Mouse (Mus musculus): ENCODE data around the gene Twist2. TPM values are rescaled to one million over a fixed set of nuclear protein-coding genes. Genes with fewer than 3 reads are reported as not detected.
A peak's percentile ranks its signal among the peaks of the same experiment; 100 is the strongest.

Twist2 gene
- 2.6 and 3.0 TPM in 2 replicates for polyA plus RNA-seq (2016; fragmentation: Nextera tagmentation; extraction: Ambion mirVana)

- peak within 1 kb of the TSS; percentile 63 for H3K4me3 ChIP-seq
- no peaks in the 10 kb centered on the region for H3K9me3 ChIP-seq (replicated peaks)
- WGBS = 1% methylated on average over 71 of the region's 77 CpGs
- no peak within 1 kb of the TSS for H3K27ac ChIP-seq (ENCODE audit: poor library complexity, severe bottlenecking)
- 0 out of 2 replicates have a peak, but pooled peaks have one; percentile 53 for ATAC-seq (ENCODE audit: insufficient number of reproducible peaks, low FRiP score)
- H3K4me1 ChIP-seq (replicated peaks) = peaks cover 18% of the 10 kb centered on the region
- H3K36me3 ChIP-seq = no peaks in the 10 kb centered on the region
- peak within 1 kb of the TSS; percentile 98 for H3K4me2 ChIP-seq
- H3K27me3 ChIP-seq (replicated peaks) = peaks cover 72% of the 10 kb centered on the region
- H3K9ac ChIP-seq = peak within 1 kb of the TSS; percentile 55
These were observed at the start of gene Twist2 for GRCm38 (mm10) chr1:91800967-91801843. Gene Twist2 (plus strand): TSS chr1:91801461.

GRCm38 (mm10) chr1:91752931-91753330 lies 48.3 kb upstream of the Twist2 start:
- Histone ChIP-seq H3K27ac (ENCODE audit: poor library complexity, severe bottlenecking) (no peak overlapping the region), H3K27me3 (replicated peaks) (peaks cover 7% of the 10 kb centered on the region; the same call in 1 of the 2 replicates), H3K9ac (no peak overlapping the region), H3K4me1 (replicated peaks) (0 out of 2 replicates have a peak, but pooled peaks cover 2% of the 10 kb centered on the region), H3K4me2 (no peak overlapping the region), H3K4me3 (no peak overlapping the region), H3K9me3 (replicated peaks) (no peaks in the 10 kb centered on the region), H3K36me3 (no peaks in the 10 kb centered on the region)
- WGBS = 80% methylated on average over 9 of the region's 9 CpGs
- no peak for ATAC-seq (ENCODE audit: insufficient number of reproducible peaks, low FRiP score)

GRCm38 (mm10) chr1:91755102-91755501 lies 46.2 kb upstream of the Twist2 start:
- ATAC-seq (ENCODE audit: insufficient number of reproducible peaks, low FRiP score) = no peak
- Histone ChIP-seq H3K36me3 (no peaks in the 10 kb centered on the region), H3K9me3 (replicated peaks) (no peaks in the 10 kb centered on the region), H3K9ac (peak overlapping the region; percentile 41; the same call in 1 of the 2 replicates), H3K4me3 (peak overlapping the region; percentile 17; the same call in 1 of the 2 replicates), H3K27me3 (replicated peaks) (peaks cover 7% of the 10 kb centered on the region; the same call in 1 of the 2 replicates), H3K27ac (ENCODE audit: poor library complexity, severe bottlenecking) (no peak overlapping the region), H3K4me1 (replicated peaks) (0 out of 2 replicates have a peak, but pooled peaks cover 3% of the 10 kb centered on the region), H3K4me2 (peak overlapping the region; percentile 62)
- 2% methylated on average over 9 of the region's 9 CpGs for WGBS

GRCm38 (mm10) chr1:91757292-91757691 lies 44.0 kb upstream of the Twist2 start:
- H3K4me2 ChIP-seq = peak overlapping the region; percentile 45
- WGBS = 56% methylated on average over 16 of the region's 16 CpGs
- H3K27me3 ChIP-seq (replicated peaks) = peaks cover 7% of the 10 kb centered on the region; the same call in 1 of the 2 replicates
- H3K4me1 ChIP-seq (replicated peaks) = 0 out of 2 replicates have a peak, but pooled peaks cover 8% of the 10 kb centered on the region
- no peaks in the 10 kb centered on the region for H3K9me3 ChIP-seq (replicated peaks)
- no peak overlapping the region for H3K4me3 ChIP-seq
- ATAC-seq (ENCODE audit: insufficient number of reproducible peaks, low FRiP score) = no peak
- no peak overlapping the region for H3K9ac ChIP-seq
- H3K27ac ChIP-seq (ENCODE audit: poor library complexity, severe bottlenecking) = no peak overlapping the region
- no peaks in the 10 kb centered on the region for H3K36me3 ChIP-seq

GRCm38 (mm10) chr1:91758143-91758542 lies 43.1 kb upstream of the Twist2 start:
- Histone ChIP-seq H3K27me3 (replicated peaks) (peaks cover 7% of the 10 kb centered on the region; the same call in 1 of the 2 replicates), H3K27ac (ENCODE audit: poor library complexity, severe bottlenecking) (no peak overlapping the region), H3K4me1 (replicated peaks) (peaks cover 9% of the 10 kb centered on the region), H3K9ac (no peak overlapping the region), H3K36me3 (no peaks in the 10 kb centered on the region), H3K4me3 (no peak overlapping the region), H3K9me3 (replicated peaks) (no peaks in the 10 kb centered on the region), H3K4me2 (no peak overlapping the region)
- ATAC-seq (ENCODE audit: insufficient number of reproducible peaks, low FRiP score) = no peak
- WGBS = 41% methylated on average over 2 of the region's 2 CpGs

GRCm38 (mm10) chr1:91758600-91759515 lies 42.4 kb upstream of the Twist2 start:
- no peaks in the 10 kb centered on the region for H3K9me3 ChIP-seq (replicated peaks)
- H3K4me2 ChIP-seq = no peak overlapping the region
- H3K9ac ChIP-seq = no peak overlapping the region; the same call in 1 of the 2 replicates
- ATAC-seq (ENCODE audit: insufficient number of reproducible peaks, low FRiP score) = no peak
- WGBS = 62% methylated on average over 12 of the region's 12 CpGs
- H3K27ac ChIP-seq (ENCODE audit: poor library complexity, severe bottlenecking) = no peak overlapping the region
- H3K4me3 ChIP-seq = no peak overlapping the region
- peaks cover 13% of the 10 kb centered on the region for H3K4me1 ChIP-seq (replicated peaks)
- H3K27me3 ChIP-seq (replicated peaks) = peaks cover 7% of the 10 kb centered on the region; the same call in 1 of the 2 replicates
- no peaks in the 10 kb centered on the region for H3K36me3 ChIP-seq

GRCm38 (mm10) chr1:91760140-91760986 lies 40.9 kb upstream of the Twist2 start:
- H3K9me3 ChIP-seq (replicated peaks) = no peaks in the 10 kb centered on the region
- ATAC-seq (ENCODE audit: insufficient number of reproducible peaks, low FRiP score) = no peak
- H3K27ac ChIP-seq (ENCODE audit: poor library complexity, severe bottlenecking) = no peak overlapping the region
- 61% methylated on average over 14 of the region's 14 CpGs for WGBS
- H3K9ac ChIP-seq = no peak overlapping the region
- H3K27me3 ChIP-seq (replicated peaks) = peaks cover 7% of the 10 kb centered on the region; the same call in 1 of the 2 replicates
- no peaks in the 10 kb centered on the region for H3K36me3 ChIP-seq
- no peak overlapping the region for H3K4me3 ChIP-seq
- H3K4me1 ChIP-seq (replicated peaks) = peaks cover 13% of the 10 kb centered on the region
- no peak overlapping the region for H3K4me2 ChIP-seq

- H3K4me3 ChIP-seq = no peak overlapping the region
- H3K36me3 ChIP-seq = no peaks in the 10 kb centered on the region
- no peaks in the 10 kb centered on the region for H3K27me3 ChIP-seq (replicated peaks)
- H3K4me2 ChIP-seq = no peak overlapping the region
- no peaks in the 10 kb centered on the region for H3K9me3 ChIP-seq (replicated peaks)
- H3K9ac ChIP-seq = no peak overlapping the region
- H3K27ac ChIP-seq (ENCODE audit: poor library complexity, severe bottlenecking) = no peak overlapping the region
- WGBS = 62% methylated on average over 12 of the region's 12 CpGs
- H3K4me1 ChIP-seq (replicated peaks) = peaks cover 10% of the 10 kb centered on the region
- no peak for ATAC-seq (ENCODE audit: insufficient number of reproducible peaks, low FRiP score)
These were observed 38.7 kb upstream of the Twist2 start for GRCm38 (mm10) chr1:91762528-91763091.

- Histone ChIP-seq H3K4me3 (0 out of 2 replicates have a peak overlapping the region, but pooled peaks have one; percentile 20), H3K36me3 (no peaks in the 10 kb centered on the region), H3K4me1 (replicated peaks) (peaks cover 12% of the 10 kb centered on the region), H3K4me2 (peak overlapping the region; percentile 62), H3K27me3 (replicated peaks) (peaks cover 4% of the 10 kb centered on the region), H3K27ac (ENCODE audit: poor library complexity, severe bottlenecking) (no peak overlapping the region), H3K9ac (no peak overlapping the region), H3K9me3 (replicated peaks) (no peaks in the 10 kb centered on the region)
- WGBS = 15% methylated on average over 12 of the region's 12 CpGs
- no peak for ATAC-seq (ENCODE audit: insufficient number of reproducible peaks, low FRiP score)
These were observed 31.0 kb upstream of the Twist2 start for GRCm38 (mm10) chr1:91770221-91770624.

- no peak overlapping the region for H3K27ac ChIP-seq (ENCODE audit: poor library complexity, severe bottlenecking)
- WGBS = 6% methylated on average over 10 of the region's 10 CpGs
- no peak for ATAC-seq (ENCODE audit: insufficient number of reproducible peaks, low FRiP score)
These were observed 30.6 kb upstream of the Twist2 start for GRCm38 (mm10) chr1:91770676-91771075.

More at GRCm38 (mm10) chr1:91770676-91771075, 30.6 kb upstream of the Twist2 start:
- H3K9me3 ChIP-seq (replicated peaks) = no peaks in the 10 kb centered on the region
- peaks cover 4% of the 10 kb centered on the region for H3K27me3 ChIP-seq (replicated peaks)
- H3K9ac ChIP-seq = no peak overlapping the region
- 0 out of 2 replicates have a peak overlapping the region, but pooled peaks have one; percentile 20 for H3K4me3 ChIP-seq
- H3K36me3 ChIP-seq = no peaks in the 10 kb centered on the region
- H3K4me1 ChIP-seq (replicated peaks) = peaks cover 12% of the 10 kb centered on the region
- peak overlapping the region; percentile 62 for H3K4me2 ChIP-seq

All from heart, embryonic 12.5 days (tissue).